Mouse (Mus musculus): ENCODE results near the gene Dnase1l2.
A peak's percentile ranks its signal among the peaks of the same experiment; 100 is the strongest.

Gene Dnase1l2

DNA sequence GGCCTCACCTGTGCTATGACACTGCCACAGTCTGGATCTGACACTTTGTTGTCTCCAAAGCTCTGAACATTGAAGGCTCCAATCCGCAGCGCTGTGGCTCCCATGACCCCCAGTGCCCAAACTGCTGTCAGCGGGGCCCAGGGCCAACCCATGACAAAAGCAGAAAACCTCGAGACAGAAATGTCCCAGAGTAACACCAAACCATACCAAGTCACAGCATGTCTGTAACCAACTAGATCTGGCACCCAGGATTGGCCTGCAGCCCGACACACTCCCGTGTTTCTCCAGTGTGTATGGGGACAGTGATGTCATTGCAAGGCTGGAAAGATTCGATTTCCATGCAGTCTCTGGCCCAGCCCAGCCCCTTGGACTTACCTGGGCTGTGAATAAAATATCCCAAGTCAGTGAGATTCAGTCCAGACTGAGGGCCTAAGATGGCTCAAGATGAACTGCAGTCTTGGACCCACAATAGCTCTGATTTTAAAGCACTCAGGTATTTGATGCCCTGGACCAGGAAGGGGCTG lies at the start of gene Dnase1l2:
TSS of gene Dnase1l2 (minus strand) at position 474 of the 524 bp plus-strand sequence.
- no peak for ATAC-seq (ENCODE audit: low TSS enrichment)

- ATAC-seq (ENCODE audit: low TSS enrichment), result no peak
Observed at GRCm38 (mm10) chr17:24490399-24490798, 47.5 kb upstream of the Dnase1l2 start.

- ATAC-seq (ENCODE audit: low TSS enrichment), result no peak
Observed at GRCm38 (mm10) chr17:24489265-24490030, 46.5 kb upstream of the Dnase1l2 start.

GRCm38 (mm10) chr17:24488662-24489264 lies 45.9 kb upstream of the Dnase1l2 start:
- peak; percentile 45; the same call in 1 of the 2 replicates for ATAC-seq (ENCODE audit: low TSS enrichment)

GRCm38 (mm10) chr17:24488186-24488661 lies 45.3 kb upstream of the Dnase1l2 start, which contains the start of gene Caskin1:
Gene Caskin1, plus strand, starts transcription at chr17:24488601.
- ATAC-seq (ENCODE audit: low TSS enrichment), result peak; percentile 45; the same call in 1 of the 2 replicates

DNA sequence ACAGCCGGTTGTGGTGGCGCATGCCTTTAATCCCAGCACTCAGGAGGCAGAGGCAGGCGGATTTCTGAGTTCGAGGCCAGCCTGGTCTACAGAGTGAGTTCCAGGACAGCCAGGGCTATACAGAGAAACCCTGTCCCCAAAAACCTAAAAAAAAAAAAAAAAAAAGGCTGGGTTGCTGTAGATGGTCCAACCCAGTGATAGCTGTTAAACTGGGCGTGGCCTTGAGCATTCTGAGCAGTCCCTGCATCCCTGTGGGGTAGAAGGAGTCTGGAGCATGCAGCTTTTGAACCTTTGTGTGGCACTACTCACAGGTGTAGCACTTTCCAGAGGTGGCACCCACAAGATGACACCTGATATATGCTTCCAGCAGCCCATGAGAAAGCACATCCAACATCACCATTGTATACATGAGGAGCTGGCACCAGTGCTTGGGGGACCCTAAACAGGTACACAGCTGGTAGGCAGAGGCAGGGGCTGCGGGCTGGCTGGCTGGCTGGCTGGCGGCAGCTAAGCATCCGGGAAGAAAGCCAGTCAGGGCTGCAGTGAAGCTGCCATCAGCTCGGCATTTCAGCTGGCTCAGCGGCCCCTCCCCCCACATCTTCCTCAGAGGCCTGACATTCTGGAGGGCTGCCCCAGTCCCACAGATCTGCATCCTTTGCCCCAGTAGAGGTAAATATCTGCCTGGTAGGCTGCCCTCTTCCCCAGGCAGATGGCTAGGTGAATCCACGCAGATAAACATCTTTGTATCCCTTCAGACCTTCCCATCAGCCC lies 42.4 kb upstream of the Dnase1l2 start:
- no peak for ATAC-seq (ENCODE audit: low TSS enrichment)

DNA sequence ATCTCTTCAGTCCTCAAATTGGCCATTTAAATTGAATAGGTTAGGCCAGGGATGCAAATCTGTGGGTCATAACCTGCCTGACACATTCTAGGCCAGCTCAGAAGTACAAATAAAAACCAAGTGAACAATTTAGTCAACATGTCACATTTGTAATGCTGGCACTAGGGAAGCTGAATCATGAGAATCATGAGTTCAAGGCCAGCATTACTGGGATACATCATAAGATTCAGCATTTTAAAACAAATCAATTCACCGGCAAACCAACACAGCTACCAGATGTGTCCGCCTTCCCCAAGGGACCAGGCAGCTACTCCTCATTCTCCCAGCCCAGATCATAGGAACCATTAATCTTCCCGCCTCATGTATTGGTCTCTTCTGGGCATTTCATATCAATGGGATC lies 40.6 kb upstream of the Dnase1l2 start:
- ATAC-seq (ENCODE audit: low TSS enrichment), result no peak

GRCm38 (mm10) chr17:24481027-24481815 lies 38.3 kb upstream of the Dnase1l2 start:
- no peak for ATAC-seq (ENCODE audit: low TSS enrichment)

DNA sequence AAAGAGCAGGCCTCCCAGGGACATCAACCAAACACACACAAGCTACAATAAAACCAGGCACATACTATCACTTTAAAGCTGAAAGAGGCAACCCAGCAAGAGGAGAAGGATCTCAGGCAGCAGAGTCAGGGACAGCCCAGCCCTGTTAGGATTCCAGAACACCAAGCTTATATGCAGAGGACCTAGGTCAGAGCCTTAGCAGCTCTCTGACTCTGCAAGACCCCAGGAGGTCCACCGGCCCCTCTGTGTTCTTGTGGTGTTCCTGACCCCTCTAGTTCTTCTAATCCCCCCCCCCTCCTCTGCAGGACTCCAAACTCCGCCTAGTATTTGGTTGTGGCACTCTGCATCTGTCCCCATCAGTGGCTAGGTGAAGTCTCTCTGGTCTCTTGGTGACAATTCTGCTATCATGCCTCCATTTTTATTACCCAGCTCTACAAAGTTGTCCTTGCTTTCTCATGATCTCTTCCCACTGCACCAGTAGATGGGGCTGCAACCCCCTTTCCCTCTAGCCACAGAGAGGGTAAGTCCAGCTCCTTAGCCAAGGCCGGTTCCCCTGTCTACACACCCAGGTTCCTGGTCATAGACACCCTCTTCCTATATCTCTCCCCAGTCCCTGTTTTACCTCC lies 37.4 kb upstream of the Dnase1l2 start:
- no peak for ATAC-seq (ENCODE audit: low TSS enrichment)

DNA sequence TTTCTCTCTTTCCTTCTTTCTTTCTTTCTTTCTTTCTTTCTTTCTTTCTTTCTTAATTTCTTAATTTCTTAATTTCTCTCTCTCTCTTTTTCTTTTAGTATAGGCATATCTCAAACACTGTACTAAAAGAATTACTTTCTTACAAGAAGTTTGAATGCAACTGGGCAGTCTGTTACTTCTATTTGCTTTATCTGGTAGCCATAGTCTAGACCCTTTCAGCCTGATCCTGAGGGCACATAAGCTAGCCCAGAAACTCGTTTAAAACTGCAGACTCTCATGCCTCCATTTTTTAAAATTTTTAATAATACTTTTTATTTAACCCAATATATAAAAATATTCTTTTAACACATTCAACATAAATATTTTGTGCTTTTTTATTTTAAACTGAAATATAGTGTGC lies 36.5 kb upstream of the Dnase1l2 start:
- no peak for ATAC-seq (ENCODE audit: low TSS enrichment)

DNA sequence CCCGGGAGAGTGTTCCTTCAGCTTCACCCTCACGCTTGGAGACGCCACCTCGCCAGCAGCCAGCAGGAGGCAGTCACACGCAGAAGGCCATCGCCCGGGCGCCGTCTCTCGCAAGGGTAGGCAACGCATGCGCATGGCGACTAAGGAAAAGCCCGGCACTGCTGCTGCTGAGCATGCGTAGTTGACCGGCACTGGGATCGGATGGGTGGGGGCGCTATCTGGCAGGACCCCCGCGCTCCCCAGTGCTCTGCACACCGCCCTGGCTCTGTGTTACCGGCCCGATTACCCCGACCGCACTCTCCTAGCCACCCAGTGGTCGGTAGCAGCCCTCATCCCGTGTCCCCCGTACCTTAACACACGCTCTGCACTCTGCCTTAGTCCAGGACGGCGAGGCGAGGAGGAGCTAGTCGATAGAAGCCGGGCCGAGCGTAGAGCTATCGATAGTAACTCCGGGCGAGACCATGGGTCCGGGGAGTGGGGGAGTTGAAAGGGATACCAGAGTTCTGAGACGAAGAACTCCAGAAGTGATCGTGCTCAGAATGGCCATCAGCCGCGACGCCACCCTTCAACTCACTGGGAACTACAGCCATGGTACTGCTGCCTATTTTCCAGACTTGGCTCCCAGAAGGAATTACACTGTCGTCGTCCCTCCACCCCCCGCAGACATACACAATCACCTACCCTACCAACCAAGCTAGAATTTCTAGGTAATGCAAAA lies 35.9 kb upstream of the Dnase1l2 start, which contains the start of gene Mlst8:
TSS of gene Mlst8 (minus strand) at position 416 of the 718 bp plus-strand sequence.
- ATAC-seq (ENCODE audit: low TSS enrichment), result peak; percentile 90

GRCm38 (mm10) chr17:24477985-24478600 lies 35.2 kb upstream of the Dnase1l2 start:
- ATAC-seq (ENCODE audit: low TSS enrichment), result no peak

DNA sequence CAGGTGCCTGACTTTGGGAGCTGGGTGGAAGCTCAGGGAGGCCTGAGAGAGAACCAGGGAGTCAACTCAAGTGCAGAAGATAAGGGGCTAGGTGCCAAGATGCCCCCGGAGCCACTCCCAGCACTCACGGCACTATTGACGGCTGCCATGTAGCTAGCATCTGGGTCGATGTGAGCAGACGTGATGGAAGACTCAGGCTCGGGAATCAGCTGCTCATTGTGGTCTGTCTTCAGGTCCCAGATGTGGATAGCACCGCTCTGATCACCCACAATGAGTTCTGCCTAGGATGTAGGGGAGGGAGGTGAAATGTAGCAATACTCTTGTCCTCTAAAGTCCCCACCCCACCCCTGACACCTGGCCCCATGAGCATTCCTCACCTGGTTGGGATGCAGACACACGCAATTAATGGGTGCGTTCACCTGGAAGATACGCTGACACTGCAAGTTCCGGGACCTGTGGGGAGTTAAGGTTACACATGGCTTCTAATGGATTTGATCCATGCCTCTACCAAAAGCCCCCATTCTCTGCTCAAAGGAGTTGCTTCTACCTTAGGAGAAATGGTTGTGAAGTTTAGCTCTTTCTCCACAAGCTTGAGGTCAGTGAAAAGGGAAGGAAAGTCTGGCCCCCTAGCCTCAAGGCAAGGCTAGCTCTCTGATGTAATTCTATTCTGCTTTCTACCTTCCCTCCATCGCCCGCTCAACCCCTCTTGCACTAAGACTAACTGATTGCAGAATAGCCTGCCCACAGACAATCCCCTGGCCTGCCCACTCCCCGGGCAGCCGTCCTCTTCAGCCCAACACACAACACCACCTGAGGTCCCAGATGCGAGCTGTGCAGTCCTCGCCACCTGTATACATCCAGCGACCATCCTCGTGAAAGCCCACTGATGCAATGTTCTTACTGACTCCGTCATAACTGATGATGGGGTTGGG lies 34.4 kb upstream of the Dnase1l2 start:
- no peak for ATAC-seq (ENCODE audit: low TSS enrichment)

GRCm38 (mm10) chr17:24476022-24476776 lies 33.3 kb upstream of the Dnase1l2 start:
- ATAC-seq (ENCODE audit: low TSS enrichment), result no peak

- ATAC-seq (ENCODE audit: low TSS enrichment), result no peak
Observed at GRCm38 (mm10) chr17:24475586-24475985, 32.7 kb upstream of the Dnase1l2 start.

GRCm38 (mm10) chr17:24474557-24474956 lies 31.7 kb upstream of the Dnase1l2 start:
- ATAC-seq (ENCODE audit: low TSS enrichment), result no peak

DNA sequence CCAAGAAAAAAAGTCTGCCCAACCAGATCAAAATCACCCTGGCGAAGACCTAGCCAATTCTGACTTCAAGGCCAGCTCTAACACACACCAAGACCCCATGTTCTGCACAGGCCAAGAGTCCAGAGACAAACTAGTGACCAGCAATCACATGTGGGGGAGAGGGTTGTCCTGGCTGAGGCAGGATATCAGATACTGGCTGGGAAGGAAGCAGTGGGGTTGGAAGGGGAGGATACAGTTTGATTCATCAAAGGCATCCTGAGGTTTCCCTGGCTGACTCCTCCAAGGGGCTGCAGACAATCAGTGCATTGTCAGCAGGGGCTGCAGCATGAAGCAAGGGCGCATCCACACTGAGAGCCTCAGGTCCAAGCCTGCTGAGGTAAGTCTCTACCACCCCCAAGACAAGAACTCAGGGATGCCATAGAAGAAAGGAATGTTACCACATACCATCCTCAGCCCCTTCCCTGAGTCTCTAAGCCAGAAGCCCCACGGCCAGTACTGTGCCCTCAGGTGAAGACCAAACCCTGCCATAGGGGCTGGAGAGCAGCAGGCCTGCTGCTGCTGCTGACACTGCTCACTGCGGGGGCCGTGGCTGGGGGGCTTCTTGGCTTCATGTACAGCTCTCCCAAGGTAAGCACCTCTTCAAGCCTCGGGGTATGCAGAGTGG lies 30.8 kb upstream of the Dnase1l2 start, which contains the start of gene Bricd5:
TSS of gene Bricd5 (plus strand) at position 273 of the 664 bp plus-strand sequence.
- no peak for ATAC-seq (ENCODE audit: low TSS enrichment)
